Mouse (Mus musculus) heart, embryonic 16.5 days (tissue): ENCODE results near the gene Cd101. TPM values are rescaled to one million over a fixed set of nuclear protein-coding genes. Genes with fewer than 3 reads are reported as not detected.

Experiments
- ATAC-seq: fragments of 200-750 bp; cut with Nextera tagmentation; replicated peaks from 2 replicates; pipeline ENCODE4 v1.8.0; 2017; ENCODE audit warnings: moderate number of reproducible peaks; ENCODE audit not compliant: insufficient read depth, low FRiP score; ENCODE audit errors: extremely low read depth
- H3K27ac ChIP-seq: fragments of 300-500 bp; sonication (generic); 2 replicates; pipeline ENCODE4 v1.5.1; 2014; ENCODE audit warnings: mild to moderate bottlenecking, low read length, control low read depth, moderate library complexity
- H3K27me3 ChIP-seq: fragments of 300-500 bp; sonication (generic); 2 replicates; pipeline ENCODE4 v1.6.1; 2014; ENCODE audit warnings: low read length, mixed read lengths; ENCODE audit not compliant: control insufficient read depth, insufficient read depth
- H3K36me3 ChIP-seq: fragments of 300-500 bp; sonication (generic); 2 replicates; pipeline ENCODE4 v1.6.1; 2014; ENCODE audit not compliant: control insufficient read depth, insufficient read depth
- H3K4me1 ChIP-seq: fragments of 300-500 bp; sonication (generic); 2 replicates; pipeline ENCODE4 v1.6.1; 2014; ENCODE audit warnings: low read length, mixed read lengths; ENCODE audit not compliant: control insufficient read depth, insufficient read depth
- H3K4me2 ChIP-seq: fragments of 300-500 bp; sonication (generic); 2 replicates; pipeline ENCODE4 v1.6.1; 2014; ENCODE audit warnings: low read depth, mild to moderate bottlenecking, control low read depth, low read length
- H3K4me3 ChIP-seq: fragments of 300-500 bp; sonication (generic); 2 replicates; pipeline ENCODE4 v1.5.1; 2014; ENCODE audit warnings: mild to moderate bottlenecking, control low read depth, low read length
- H3K9ac ChIP-seq: fragments of 300-500 bp; sonication (generic); 2 replicates; pipeline ENCODE4 v1.6.1; 2014; ENCODE audit warnings: low read length, control low read depth
- H3K9me3 ChIP-seq: fragments of 300-500 bp; sonication (generic); replicated peaks from 2 replicates; pipeline ENCODE4 v1.6.1; 2016; ENCODE audit warnings: low read length; ENCODE audit not compliant: control insufficient read depth
- WGBS: fragments of 180-500 bp; shearing (Covaris S2); extraction: QIAGEN DNeasy Blood & Tissue Kit; methylation state at CpG from one replicate; pipeline ENCODE4 v1.1.7; 2014; 5-methylcytosine and 5-hydroxymethylcytosine counted together
- polyA plus RNA-seq: library from polyadenylated mRNA; unstranded; fragments of >200 nt; fragmentation: Nextera tagmentation; extraction: Ambion mirVana; gene quantifications from 2 replicates; pipeline ENCODE4 v1.2.1, GENCODE M21; 2015

The Cd101 gene
- polyA plus RNA-seq, 1 experiment from 2014 or later: 0.45 TPM

DNA sequence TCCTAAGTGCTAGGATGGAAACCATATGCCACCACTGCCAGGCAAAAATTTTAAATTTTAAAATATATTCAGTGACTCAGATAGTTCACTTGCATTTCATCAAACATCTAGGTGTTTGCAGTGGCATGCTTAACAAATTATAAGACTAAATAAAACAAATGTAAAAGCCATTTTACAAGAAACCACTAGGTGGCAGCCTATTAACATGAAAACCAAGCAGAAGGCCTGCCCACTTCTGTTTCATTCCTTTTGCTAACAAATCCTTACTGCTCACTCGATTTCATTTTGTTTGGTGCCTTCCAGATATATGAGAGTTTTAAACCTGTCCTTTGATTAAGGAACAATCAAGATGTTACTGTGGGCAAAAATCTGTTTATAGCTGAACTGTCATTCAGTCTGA is 55.5 kb downstream of the Cd101 start:
- no peak for ATAC-seq
- Histone ChIP-seq H3K4me3 (no peak overlapping the region), H3K4me1 (peaks cover 4% of the 10 kb centered on the region; the same call in 1 of the 2 replicates), H3K4me2 (no peak overlapping the region), H3K27me3 (no peaks in the 10 kb centered on the region; the same call in 1 of the 2 replicates), H3K9ac (no peak overlapping the region), H3K27ac (no peak overlapping the region), H3K36me3 (no peaks in the 10 kb centered on the region), H3K9me3 (no peaks in the 10 kb centered on the region)
- WGBS: 2% methylated on average over 1 of the region's 1 CpGs

DNA sequence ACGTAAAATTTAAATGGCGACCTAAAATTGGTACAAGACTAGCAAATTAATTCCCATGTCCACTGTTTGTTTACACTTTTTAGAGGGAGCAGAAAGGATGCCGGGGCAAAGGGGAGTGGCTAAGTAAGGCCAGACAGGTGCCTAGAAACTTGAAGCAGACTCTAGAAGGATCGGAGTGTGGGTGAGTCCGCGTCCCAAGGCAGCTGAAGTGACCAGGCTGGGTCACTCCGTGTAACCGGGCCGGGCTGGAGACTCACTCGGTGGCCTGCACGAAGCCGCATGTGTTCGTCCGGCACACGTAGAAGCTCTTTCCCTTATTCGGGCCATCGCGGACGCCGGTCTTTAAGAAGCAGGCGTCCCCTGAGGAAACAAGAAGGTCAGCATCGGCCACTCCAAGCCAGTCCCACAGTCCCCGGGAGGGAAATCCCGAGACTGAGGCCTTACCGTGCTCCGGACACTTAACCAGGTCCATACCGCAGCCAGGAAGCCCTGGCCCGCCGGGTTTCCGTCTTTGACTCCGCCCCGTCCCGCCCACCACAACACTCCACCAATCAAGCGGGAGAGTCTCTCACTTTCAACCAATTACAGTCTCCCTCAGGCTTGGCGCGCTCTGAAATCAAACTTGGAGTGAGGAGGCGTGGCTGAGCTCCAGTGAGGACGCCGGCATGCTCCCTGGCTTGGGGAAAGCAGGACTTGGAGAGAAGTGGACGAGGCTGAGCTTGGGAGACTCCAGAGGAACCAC is 60.0 kb downstream of the Cd101 start, which contains the start of gene Ttf2:
TSS of gene Ttf2 (minus strand) at position 488 of the 742 bp plus-strand sequence.
- Histone ChIP-seq H3K9ac (peak within 1 kb of the TSS; percentile 80), H3K9me3 (no peaks in the 10 kb centered on the region), H3K36me3 (no peaks in the 10 kb centered on the region), H3K27ac (no peak within 1 kb of the TSS), H3K4me2 (peak within 1 kb of the TSS; percentile 90), H3K27me3 (no peaks in the 10 kb centered on the region), H3K4me3 (peak within 1 kb of the TSS; percentile 75), H3K4me1 (peaks cover 8% of the 10 kb centered on the region; the same call in 1 of the 2 replicates)
- ATAC-seq: peak; percentile 99
- WGBS: under 1% methylated on average over 39 of the region's 40 CpGs

DNA sequence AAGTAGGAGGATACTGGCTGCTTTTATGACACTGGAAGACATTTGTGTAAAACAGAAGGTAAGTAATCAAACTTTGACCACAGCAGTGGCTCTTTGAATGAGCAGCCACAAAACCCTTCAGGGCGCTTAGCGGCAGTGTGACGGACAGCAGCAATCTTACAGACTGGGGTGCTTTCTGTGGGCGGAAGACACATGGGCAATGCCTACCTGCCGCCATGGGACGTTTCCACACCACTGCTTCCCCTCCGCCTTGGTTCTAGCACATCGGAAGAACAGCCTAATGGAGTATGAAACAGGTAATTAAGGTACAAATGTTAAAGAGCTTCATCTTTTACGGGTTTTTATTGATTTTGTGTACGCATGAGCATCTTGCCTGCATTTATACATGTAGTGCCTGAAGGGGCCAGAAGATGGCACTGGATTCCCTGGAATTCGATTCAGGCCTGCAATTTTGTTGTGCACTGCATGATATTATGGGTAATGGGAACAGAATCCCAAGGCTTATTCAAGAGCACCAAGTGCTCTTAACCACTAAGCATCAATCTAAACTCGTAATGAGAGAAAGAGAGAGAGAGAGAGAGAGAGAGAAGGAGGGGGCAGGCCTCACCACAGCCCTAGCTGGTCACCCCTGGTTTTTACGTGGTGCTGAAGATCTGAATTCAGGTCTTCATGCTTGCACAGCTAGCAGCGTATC is 65.4 kb downstream of the Cd101 start:
- Histone ChIP-seq H3K9me3 (no peaks in the 10 kb centered on the region), H3K36me3 (peaks cover 18% of the 10 kb centered on the region), H3K27ac (no peak overlapping the region), H3K27me3 (no peaks in the 10 kb centered on the region), H3K4me1 (peaks cover 21% of the 10 kb centered on the region), H3K4me2 (no peak overlapping the region), H3K9ac (no peak overlapping the region), H3K4me3 (no peak overlapping the region)
- WGBS: 81% methylated on average over 14 of the region's 14 CpGs
- ATAC-seq: no peak

DNA sequence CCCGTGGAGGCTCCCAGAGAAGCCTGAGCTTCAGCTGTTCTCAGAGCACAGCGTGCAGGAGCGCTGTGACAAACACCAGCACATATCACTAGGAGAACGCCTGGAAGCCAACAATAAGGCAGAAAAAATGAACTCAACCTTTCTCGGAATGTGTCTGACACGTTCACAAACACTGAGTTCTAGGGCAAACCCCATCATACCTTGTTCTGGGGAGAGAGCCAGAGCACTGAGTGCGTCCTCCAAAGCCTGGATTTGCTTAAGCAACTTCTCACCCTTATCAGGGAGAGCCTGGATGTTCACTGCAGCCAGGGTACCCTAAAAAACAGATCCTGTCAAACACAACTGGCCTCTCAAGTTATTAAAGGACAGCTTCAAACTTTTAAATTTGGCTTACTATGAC is 67.9 kb downstream of the Cd101 start:
- no peak overlapping the region for H3K4me3 ChIP-seq
- H3K9ac ChIP-seq: no peak overlapping the region
- no peaks in the 10 kb centered on the region for H3K9me3 ChIP-seq
- H3K4me2 ChIP-seq: no peak overlapping the region
- 58% methylated on average over 7 of the region's 7 CpGs for WGBS
- H3K27me3 ChIP-seq: no peaks in the 10 kb centered on the region
- H3K36me3 ChIP-seq: peaks cover 32% of the 10 kb centered on the region
- peaks cover 17% of the 10 kb centered on the region for H3K4me1 ChIP-seq
- peak overlapping the region; percentile 76 for H3K27ac ChIP-seq
- ATAC-seq: no peak

DNA sequence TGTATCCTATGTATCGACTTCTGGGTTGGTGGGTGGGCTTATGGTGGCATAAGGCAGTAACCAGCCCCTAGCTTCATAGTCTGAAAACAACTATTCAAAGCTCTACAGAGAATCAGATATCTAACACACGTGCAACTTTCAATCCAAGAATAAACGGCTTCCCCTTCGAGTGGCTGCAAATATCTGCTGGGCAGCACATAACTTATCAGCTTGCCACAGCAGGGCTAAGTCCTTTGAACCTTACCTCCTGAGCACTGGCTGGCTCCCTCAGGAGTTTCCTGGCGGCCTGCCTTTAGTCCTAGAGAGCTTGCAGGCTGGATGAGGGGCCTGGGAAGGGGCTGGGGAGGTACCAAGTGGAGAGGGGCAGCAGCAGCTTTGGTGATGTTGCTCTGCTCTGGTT is 68.3 kb downstream of the Cd101 start:
- peak; percentile 67 for ATAC-seq
- peaks cover 32% of the 10 kb centered on the region for H3K36me3 ChIP-seq
- H3K27ac ChIP-seq: peak overlapping the region; percentile 76
- H3K27me3 ChIP-seq: no peaks in the 10 kb centered on the region
- WGBS: 42% methylated on average over 5 of the region's 5 CpGs
- no peak overlapping the region for H3K4me2 ChIP-seq
- peaks cover 17% of the 10 kb centered on the region for H3K4me1 ChIP-seq
- no peaks in the 10 kb centered on the region for H3K9me3 ChIP-seq
- no peak overlapping the region for H3K9ac ChIP-seq
- no peak overlapping the region for H3K4me3 ChIP-seq

DNA sequence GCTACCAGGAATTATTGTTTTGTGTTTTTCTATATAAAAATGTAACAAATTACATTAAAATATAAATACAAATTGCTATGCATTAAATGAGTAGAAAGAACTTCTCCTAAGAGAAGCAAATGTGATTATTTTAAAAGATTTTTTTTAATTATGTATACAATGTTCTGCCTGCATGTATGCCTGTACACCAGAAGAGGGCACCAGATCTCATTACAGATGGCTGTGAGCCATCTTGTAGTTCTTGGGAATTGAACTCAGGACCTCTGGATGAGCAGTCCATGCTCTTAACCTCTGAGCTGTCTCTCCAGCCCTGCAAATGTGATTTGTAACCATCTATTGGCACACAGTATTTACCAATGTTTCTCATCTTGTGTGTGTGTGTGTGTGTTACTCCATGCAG is 74.7 kb downstream of the Cd101 start:
- Histone ChIP-seq H3K27me3 (no peaks in the 10 kb centered on the region), H3K4me2 (no peak overlapping the region), H3K4me3 (no peak overlapping the region), H3K4me1 (no peaks in the 10 kb centered on the region), H3K27ac (no peak overlapping the region), H3K9ac (no peak overlapping the region), H3K36me3 (peaks cover 57% of the 10 kb centered on the region), H3K9me3 (no peaks in the 10 kb centered on the region)
- ATAC-seq: no peak

DNA sequence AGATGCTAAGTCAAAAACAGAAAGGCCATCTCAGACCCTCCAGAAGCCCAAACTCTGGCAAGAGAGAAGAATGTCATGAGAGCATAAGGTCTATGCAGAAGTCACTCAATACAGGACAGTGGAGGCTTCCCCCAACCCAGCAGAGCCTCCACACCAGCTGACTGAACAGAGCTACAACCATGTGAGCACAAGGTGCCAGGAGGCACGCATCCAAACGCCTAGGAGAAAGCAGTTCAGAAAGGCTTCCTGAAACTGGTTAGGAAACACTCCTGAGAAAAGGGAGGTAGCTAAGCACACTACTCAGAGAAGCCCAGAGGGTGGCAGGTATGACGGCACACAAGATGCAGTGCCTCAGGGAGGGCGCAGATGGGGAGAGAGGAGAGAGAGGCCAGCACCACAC is 77.8 kb downstream of the Cd101 start:
- 83% methylated on average over 4 of the region's 4 CpGs for WGBS
- Histone ChIP-seq H3K9me3 (no peaks in the 10 kb centered on the region), H3K36me3 (peaks cover 53% of the 10 kb centered on the region), H3K27ac (no peak overlapping the region), H3K4me2 (no peak overlapping the region), H3K4me3 (no peak overlapping the region), H3K27me3 (no peaks in the 10 kb centered on the region), H3K9ac (no peak overlapping the region), H3K4me1 (no peaks in the 10 kb centered on the region)
- no peak for ATAC-seq

DNA sequence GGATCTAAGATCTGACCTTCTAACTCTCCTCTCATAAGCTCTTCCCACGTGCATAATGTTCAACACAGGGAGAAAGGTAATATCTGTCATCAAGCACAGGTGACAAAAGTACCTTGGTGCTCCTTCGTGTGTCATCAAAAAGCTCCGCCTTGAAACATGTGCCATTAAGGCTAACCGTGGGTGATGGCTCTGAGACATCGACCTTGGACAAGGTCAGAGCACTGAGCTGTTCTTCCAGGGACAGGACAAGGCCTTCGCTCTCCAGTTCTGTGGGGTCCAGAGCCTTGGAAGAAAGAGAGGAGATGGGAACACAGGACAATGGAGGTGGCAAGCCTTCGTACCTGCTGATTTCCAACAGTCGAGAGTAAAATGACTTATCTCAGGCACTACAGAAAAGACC is 82.1 kb downstream of the Cd101 start:
- no peak overlapping the region for H3K4me2 ChIP-seq
- no peaks in the 10 kb centered on the region for H3K4me1 ChIP-seq
- no peak overlapping the region for H3K9ac ChIP-seq
- ATAC-seq: no peak
- no peak overlapping the region for H3K27ac ChIP-seq
- peaks cover 63% of the 10 kb centered on the region for H3K36me3 ChIP-seq
- H3K9me3 ChIP-seq: no peaks in the 10 kb centered on the region
- no peak overlapping the region for H3K4me3 ChIP-seq
- H3K27me3 ChIP-seq: no peaks in the 10 kb centered on the region
- WGBS: 77% methylated on average over 8 of the region's 8 CpGs
